Mouse (Mus musculus) olfactory bulb, adult 2 months (tissue): ENCODE measurements around the gene Olfr520. TPM values are rescaled to one million over a fixed set of nuclear protein-coding genes. Genes with fewer than 3 reads are reported as not detected.
A peak's percentile ranks its signal among the peaks of the same experiment; 100 is the strongest.
"Not testable (repeated sequence)": the region's sequence is repeated elsewhere in the genome, so short reads cannot be mapped to it uniquely, and the experiment has no call there.

Experiments used
- H3K27ac ChIP-seq: fragments of 200-500 bp; 2 replicates; pipeline ENCODE4 v1.5.1; 2012; ENCODE audit warnings: low read depth, low read length; ENCODE audit not compliant: insufficient read depth
- H3K4me1 ChIP-seq: fragments of 200-500 bp; 2 replicates; pipeline ENCODE4 v1.6.1; 2012; ENCODE audit warnings: low read length; ENCODE audit not compliant: control insufficient read depth, insufficient read depth
- H3K4me3 ChIP-seq: fragments of 200-500 bp; 2 replicates; pipeline ENCODE4 v1.5.1; 2012; ENCODE audit warnings: mild to moderate bottlenecking, low read depth, low read length, moderate library complexity; ENCODE audit not compliant: insufficient read depth
- CTCF ChIP-seq: fragments of 200-500 bp; IDR thresholded peaks from 2 replicates; pipeline ENCODE4 v1.5.1; 2012; ENCODE audit warnings: low read depth, mild to moderate bottlenecking, low read length, moderate library complexity; ENCODE audit not compliant: insufficient read depth
- POLR2A ChIP-seq: fragments of 200-500 bp; IDR thresholded peaks from 2 replicates; pipeline ENCODE4 v1.6.1; 2012; ENCODE audit warnings: mild to moderate bottlenecking, low read depth, low read length, moderate library complexity; ENCODE audit not compliant: insufficient read depth
- WGBS: fragments of 180-500 bp; shearing (Covaris S2); methylation state at CpG from one replicate; pipeline ENCODE4 v1.1.7; 2018; 5-methylcytosine and 5-hydroxymethylcytosine counted together
- polyA plus RNA-seq: library from polyadenylated mRNA; stranded (reverse); fragments of >200 nt; gene quantifications from 2 replicates; pipeline ENCODE4 v1.2.4, GENCODE M21; 2012; ENCODE audit warnings: low replicate concordance; ENCODE audit not compliant: missing spikeins, insufficient read depth, insufficient read length

Gene Olfr520
- not detected in 2 replicates for polyA plus RNA-seq

GRCm38 (mm10) chr7:99729973-99730372 is at the start of gene Olfr520:
Gene Olfr520, plus strand, starts transcription at chr7:99730273.
- WGBS = 92% methylated on average over 2 of the region's 2 CpGs
- H3K4me1 ChIP-seq = no peaks in the 10 kb centered on the region
- no peak within 1 kb of the TSS for H3K27ac ChIP-seq
- TF ChIP-seq POLR2A (no peak), CTCF (no peak)
- no peak within 1 kb of the TSS for H3K4me3 ChIP-seq

- H3K4me3 ChIP-seq = no peak overlapping the region
- TF ChIP-seq CTCF (no peak), POLR2A (no peak)
- no peak overlapping the region for H3K27ac ChIP-seq
- H3K4me1 ChIP-seq = peaks cover 6% of the 10 kb centered on the region; the same call in 1 of the 2 replicates
- 85% methylated on average over 5 of the region's 5 CpGs for WGBS
Measured at GRCm38 (mm10) chr7:99680771-99681170, 49.3 kb upstream of the Olfr520 start.

GRCm38 (mm10) chr7:99684086-99684485 is 46.0 kb upstream of the Olfr520 start:
- TF ChIP-seq CTCF = no peak
- no peak for TF ChIP-seq POLR2A
- Histone ChIP-seq H3K4me1 (peaks cover 6% of the 10 kb centered on the region; the same call in 1 of the 2 replicates), H3K4me3 (no peak overlapping the region), H3K27ac (no peak overlapping the region)
- 23% methylated on average over 4 of the region's 4 CpGs for WGBS

- H3K4me3 ChIP-seq = no peak overlapping the region
- 75% methylated on average over 7 of the region's 7 CpGs for WGBS
- no peaks in the 10 kb centered on the region for H3K4me1 ChIP-seq
- TF ChIP-seq POLR2A = no peak
- no peak for TF ChIP-seq CTCF
- no peak overlapping the region for H3K27ac ChIP-seq
Measured at GRCm38 (mm10) chr7:99690819-99691218, 39.3 kb upstream of the Olfr520 start.

GRCm38 (mm10) chr7:99692396-99692795 is 37.7 kb upstream of the Olfr520 start:
- Histone ChIP-seq H3K27ac (no peak overlapping the region), H3K4me1 (no peaks in the 10 kb centered on the region), H3K4me3 (no peak overlapping the region)
- no peak for TF ChIP-seq POLR2A
- TF ChIP-seq CTCF = no peak
- WGBS = 45% methylated on average over 3 of the region's 3 CpGs

DNA sequence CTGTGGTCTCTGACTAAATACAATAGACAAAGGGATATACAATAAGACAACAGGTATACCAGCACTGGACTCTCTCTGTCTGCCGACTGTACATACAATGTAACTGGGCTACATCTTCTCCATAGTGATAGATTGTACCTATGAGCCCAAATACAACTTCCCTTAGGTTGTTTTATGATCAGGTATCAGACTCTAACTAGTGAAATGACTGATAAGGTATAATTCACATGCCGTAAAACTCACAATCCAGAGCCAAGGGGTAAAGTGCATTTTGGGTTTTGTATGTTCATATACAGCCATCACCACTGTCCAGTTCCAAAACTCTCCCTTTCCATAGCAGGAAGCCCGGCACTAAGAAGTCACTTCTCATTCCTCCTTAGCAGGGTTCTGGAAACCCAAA is 36.7 kb upstream of the Olfr520 start:
- no peak overlapping the region for H3K27ac ChIP-seq

DNA sequence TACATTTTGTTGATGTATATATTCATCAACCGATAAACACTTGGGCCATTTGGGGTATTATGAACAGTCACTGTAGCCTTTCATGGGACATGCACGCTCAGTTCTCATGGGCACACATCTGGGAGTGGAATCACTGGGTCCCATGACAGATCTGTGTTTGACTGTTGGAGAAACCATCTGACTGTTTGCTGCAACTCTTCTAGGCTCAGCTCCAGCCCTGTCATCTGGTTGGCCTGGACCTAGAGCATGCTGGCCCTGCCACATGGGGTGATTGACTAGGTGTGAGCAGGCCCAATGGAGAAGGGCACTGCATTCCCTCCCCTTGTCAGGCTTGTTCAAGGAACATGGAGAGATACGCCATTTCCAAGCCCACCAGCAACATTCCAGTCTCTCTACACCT is 36.1 kb upstream of the Olfr520 start:
- no peak for TF ChIP-seq CTCF
- TF ChIP-seq POLR2A = no peak
- 0 out of 2 replicates have a peak, but pooled peaks cover 3% of the 10 kb centered on the region for H3K4me1 ChIP-seq

More for the DNA sequence above, 36.7 kb upstream of the Olfr520 start:
- 97% methylated on average over 3 of the region's 3 CpGs for WGBS
- TF ChIP-seq POLR2A = no peak
- TF ChIP-seq CTCF = no peak
- 0 out of 2 replicates have a peak, but pooled peaks cover under 1% of the 10 kb centered on the region for H3K4me1 ChIP-seq
- no peak overlapping the region for H3K4me3 ChIP-seq

DNA sequence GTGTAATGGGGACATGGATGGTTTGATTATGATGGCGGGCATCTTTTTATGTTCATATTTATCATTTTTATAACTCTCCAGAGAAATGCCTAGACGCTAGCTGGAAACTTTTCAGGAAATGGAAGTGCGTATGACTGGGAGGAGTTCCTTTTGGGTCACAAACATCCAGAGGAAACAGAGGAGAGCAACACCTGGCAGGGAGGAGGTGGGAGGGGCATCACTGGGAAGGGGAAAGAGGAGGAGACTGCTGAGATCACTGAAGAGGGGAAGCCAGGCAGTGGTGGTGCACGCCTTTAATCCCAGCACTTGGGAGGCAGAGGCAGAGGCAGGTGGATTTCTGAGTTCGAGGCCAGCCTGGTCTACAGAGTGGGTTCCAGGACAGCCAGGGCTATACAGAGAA is 35.6 kb upstream of the Olfr520 start:
- not testable (repeated sequence) for H3K4me1 ChIP-seq, H3K4me3 ChIP-seq, H3K27ac ChIP-seq
- 84% methylated on average over 5 of the region's 5 CpGs for WGBS

More for the DNA sequence above, 36.1 kb upstream of the Olfr520 start:
- no peak overlapping the region for H3K27ac ChIP-seq
- H3K4me3 ChIP-seq = no peak overlapping the region
- 96% methylated on average over 3 of the region's 3 CpGs for WGBS

- Histone ChIP-seq H3K4me1 (0 out of 2 replicates have a peak, but pooled peaks cover 5% of the 10 kb centered on the region), H3K4me3 (no peak overlapping the region), H3K27ac (no peak overlapping the region)
- TF ChIP-seq POLR2A (no peak), CTCF (no peak)
- 87% methylated on average over 8 of the region's 8 CpGs for WGBS
Measured at GRCm38 (mm10) chr7:99695471-99696057, 34.5 kb upstream of the Olfr520 start.

- H3K4me3 ChIP-seq = no peak overlapping the region
- H3K27ac ChIP-seq = 0 out of 2 replicates have a peak overlapping the region, but pooled peaks have one; percentile 10
- no peak for TF ChIP-seq POLR2A
- no peak for TF ChIP-seq CTCF
- H3K4me1 ChIP-seq = 0 out of 2 replicates have a peak, but pooled peaks cover 5% of the 10 kb centered on the region
- WGBS = 88% methylated on average over 3 of the region's 3 CpGs
Measured at GRCm38 (mm10) chr7:99698576-99698975, 31.5 kb upstream of the Olfr520 start.
